Mouse (Mus musculus) urinary bladder, postnatal 36 days (tissue): ENCODE results near the gene Mrpl44.

Experiments used
- DNase-seq, 2 experiments: peaks; one replicate each; pipeline ENCODE4 v3.0.0; 2022; ENCODE audit warnings: low spot score in 2 of 2, mixed read lengths in 1 of 2

Gene Mrpl44

DNA sequence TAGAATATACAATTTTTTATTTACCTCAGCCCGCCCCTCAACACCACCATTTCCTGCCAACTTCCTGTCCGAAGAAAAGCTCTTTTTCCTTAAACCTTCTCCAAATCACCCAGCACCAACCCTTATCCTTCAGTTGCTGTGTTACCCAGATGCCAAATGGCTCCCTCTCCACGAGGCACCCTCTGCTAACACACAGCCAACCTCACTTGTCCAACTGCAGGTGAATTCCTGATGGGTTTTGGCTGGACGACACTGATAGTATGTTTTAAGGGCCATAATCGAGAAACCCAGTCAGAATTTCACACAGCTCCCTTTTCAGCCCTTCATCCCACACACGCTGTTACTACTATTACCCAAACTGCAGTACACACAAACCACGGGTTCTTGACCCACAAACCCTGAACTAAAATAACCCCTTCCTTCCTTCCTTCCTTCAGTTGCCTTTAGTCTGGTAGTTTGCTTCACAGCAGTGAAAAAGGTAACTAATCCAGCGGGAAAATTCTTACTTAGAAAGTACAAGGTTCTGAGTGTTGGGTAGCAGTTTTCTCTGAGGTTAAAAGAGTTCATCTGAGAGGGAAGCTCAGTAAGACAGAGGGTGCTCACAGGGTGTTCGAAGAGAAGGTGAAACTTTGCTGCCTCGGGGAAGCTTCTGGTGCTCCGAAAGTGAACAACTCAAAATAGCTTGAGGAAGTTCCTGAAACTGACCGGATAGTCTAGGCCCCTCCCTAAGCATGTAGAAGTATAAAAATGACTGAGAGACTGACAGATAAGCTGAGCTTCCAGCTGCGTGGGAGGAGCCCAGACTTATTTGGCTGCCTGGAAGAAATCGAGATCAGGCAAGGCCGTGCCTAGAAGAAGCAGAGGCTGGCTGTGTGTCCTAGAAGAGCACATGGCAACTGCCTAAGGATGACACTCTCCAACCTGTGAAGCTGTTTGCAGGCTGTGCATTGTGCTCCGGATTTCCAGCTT is 13.3 kb upstream of the Mrpl44 start:
- DNase-seq = no peak

GRCm38 (mm10) chr1:79764031-79764430 is 11.8 kb upstream of the Mrpl44 start:
- no peak for DNase-seq

DNA sequence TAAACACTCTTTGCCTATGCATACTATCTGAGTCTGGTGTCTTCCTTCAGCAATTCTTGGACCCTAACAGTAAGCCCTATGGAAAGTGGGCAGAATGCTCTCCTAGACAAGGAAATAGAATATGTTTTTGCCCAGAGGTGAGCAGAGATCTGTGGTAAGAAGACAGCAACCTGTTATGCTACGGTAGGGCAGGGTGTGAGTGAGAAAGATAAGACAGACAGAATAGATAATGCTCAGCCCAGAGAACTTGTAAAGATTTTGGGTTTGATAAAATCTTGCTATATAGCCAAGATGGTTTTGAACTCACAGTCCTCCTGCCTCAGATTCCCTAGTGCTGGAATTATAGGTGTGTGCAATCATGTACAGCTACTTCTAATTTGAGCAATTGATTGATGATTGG is 11.3 kb upstream of the Mrpl44 start:
- no peak for DNase-seq

- DNase-seq = no peak
Measured at GRCm38 (mm10) chr1:79768231-79768630, 7.6 kb upstream of the Mrpl44 start.

DNA sequence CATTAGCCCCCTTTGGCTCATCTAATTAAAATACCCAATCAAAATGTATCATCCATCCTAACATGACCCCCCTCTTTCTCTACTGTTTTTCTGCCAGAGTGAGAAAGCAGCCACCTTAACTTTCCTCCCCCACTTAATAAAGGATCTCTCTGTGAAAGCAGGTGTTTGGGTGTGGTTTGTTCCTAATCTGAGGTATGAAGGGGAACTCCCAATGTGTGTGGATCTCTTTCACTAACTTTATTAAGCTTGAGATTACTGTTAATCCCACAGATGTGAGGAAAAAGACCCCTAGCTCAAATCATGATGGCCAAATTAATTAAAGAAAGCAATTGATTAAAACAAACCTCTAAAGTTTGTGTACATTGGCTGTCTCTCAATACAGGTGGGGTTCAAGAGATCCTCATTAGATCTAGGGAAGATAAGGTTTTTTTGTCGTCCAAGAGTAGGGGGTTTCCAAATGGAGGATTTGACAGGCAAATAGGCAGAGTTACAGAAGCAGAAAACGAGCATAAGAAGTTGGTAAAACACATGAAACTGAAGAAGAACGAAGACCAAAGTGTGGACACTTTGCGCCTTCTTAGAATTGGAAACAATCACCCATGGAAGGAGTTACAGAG is 1.5 kb upstream of the Mrpl44 start:
- DNase-seq = no peak

- no peak for DNase-seq
Measured at GRCm38 (mm10) chr1:79778011-79778410, 2.2 kb downstream of the Mrpl44 start.

GRCm38 (mm10) chr1:79782433-79782832 is 6.6 kb downstream of the Mrpl44 start:
- no peak for DNase-seq

GRCm38 (mm10) chr1:79786267-79786927 is 10.6 kb downstream of the Mrpl44 start:
- peak in 1 of 2 experiments; percentile 7 for DNase-seq

DNA sequence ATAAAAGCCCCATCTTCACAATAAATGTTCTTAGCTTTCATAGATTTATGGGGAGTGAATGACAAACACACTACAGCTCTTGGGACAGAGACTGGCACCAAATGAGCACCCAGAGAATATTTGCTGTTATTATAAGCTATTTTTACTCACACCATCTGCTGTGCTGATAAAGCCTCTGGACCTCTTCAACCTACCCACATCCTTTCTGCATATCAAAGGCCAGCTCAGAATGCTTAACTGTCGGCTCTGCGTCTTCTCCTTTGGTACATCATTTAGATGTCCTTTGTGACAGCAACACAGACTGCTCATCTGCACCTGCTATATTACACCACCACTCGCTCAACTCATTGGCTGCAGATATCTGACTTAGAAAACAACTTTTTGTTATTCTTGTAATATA is 21.3 kb downstream of the Mrpl44 start:
- DNase-seq = no peak

DNA sequence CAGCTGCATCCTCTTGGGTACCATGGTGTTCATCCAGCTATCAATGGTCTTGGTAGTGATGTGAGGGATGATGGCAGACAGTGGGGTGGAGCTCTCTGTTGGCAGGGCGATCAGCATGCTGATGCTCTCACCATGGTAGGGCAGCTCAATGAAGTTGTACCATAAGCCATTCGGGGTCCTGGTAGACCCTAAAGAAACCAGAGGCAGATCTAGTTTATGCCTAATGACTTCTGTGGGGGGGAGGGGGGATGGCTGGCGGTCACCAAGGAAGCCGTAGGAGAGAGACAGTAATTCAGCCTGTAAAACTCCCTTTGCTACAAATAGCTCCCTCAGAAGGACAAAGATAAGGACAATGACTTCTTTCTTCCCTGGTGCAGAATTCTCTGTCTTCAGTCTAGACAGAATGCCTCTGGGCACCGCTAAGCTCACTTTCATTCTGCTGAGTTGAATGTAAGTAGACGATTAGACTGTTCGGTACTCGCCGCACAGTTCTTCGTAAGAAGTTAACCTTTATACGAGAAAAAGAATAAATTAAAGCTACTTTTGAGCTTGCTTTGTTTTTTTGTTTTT is 27.1 kb downstream of the Mrpl44 start:
- no peak for DNase-seq

GRCm38 (mm10) chr1:79803614-79804013 is 27.8 kb downstream of the Mrpl44 start:
- DNase-seq = no peak

GRCm38 (mm10) chr1:79806865-79807264 is 31.0 kb downstream of the Mrpl44 start:
- no peak for DNase-seq

DNA sequence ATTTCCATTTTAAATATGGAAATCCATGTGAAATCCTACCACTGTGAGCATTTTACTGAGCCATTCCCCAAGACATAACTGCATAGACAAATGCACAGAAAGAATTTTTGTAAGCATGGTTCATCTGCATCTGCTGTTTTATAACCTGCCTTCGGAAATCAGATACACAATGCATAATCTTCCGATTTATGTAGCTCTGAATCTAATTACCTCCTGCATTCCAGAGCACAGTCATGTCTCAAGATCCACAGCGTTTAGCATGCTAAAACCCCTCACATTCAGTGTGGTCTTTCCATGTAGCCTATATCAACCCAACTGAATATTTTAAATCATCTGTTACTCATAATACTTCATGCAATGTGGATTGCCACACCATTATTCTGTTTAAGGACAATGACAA is 33.6 kb downstream of the Mrpl44 start:
- DNase-seq = no peak

GRCm38 (mm10) chr1:79815446-79815845 is 39.6 kb downstream of the Mrpl44 start:
- no peak for DNase-seq

GRCm38 (mm10) chr1:79819296-79819879 is 43.6 kb downstream of the Mrpl44 start:
- no peak for DNase-seq

GRCm38 (mm10) chr1:79822806-79823525 is 47.1 kb downstream of the Mrpl44 start:
- peak; percentile 28 to 55 for DNase-seq

GRCm38 (mm10) chr1:79823951-79824633 is 48.3 kb downstream of the Mrpl44 start:
- DNase-seq = peak in 1 of 2 experiments; percentile 2
